Mouse (Mus musculus) cerebellum, adult 2 months (tissue): ENCODE data around the gene Pparg.

Experiments used
- CTCF ChIP-seq: fragments of 200-500 bp; IDR thresholded peaks from 2 replicates; pipeline ENCODE4 v1.5.1; 2011; ENCODE audit warnings: low read depth, mild to moderate bottlenecking, control low read depth, low read length, moderate library complexity, borderline replicate concordance; ENCODE audit not compliant: insufficient read depth
- POLR2A ChIP-seq: fragments of 200-500 bp; IDR thresholded peaks from 2 replicates; pipeline ENCODE4 v1.6.1; 2011; ENCODE audit warnings: low read length, control low read depth, borderline replicate concordance; ENCODE audit not compliant: insufficient read depth

GRCm38 (mm10) chr6:115464661-115465060, 103.9 kb downstream of the Pparg start:
- TF ChIP-seq CTCF (no peak), POLR2A (no peak)
